Mouse (Mus musculus): ENCODE measurements around the gene Cyp2c23. TPM values are rescaled to one million over a fixed set of nuclear protein-coding genes. Genes with fewer than 3 reads are reported as not detected.

The Cyp2c23 gene
- not detected in 2 replicates for polyA plus RNA-seq (2014; fragmentation: Nextera tagmentation; extraction: Ambion mirVana)

- Histone ChIP-seq H3K36me3 (ENCODE audit: control insufficient read depth, insufficient read depth, low read length) (no peaks in the 10 kb centered on the region), H3K9ac (ENCODE audit: low read length) (no peak within 1 kb of the TSS), H3K9me3 (ENCODE audit: control insufficient read depth, low read length) (no peaks in the 10 kb centered on the region), H3K4me2 (ENCODE audit: low read length) (no peak within 1 kb of the TSS), H3K27me3 (ENCODE audit: control insufficient read depth, insufficient read depth, low read length) (no peaks in the 10 kb centered on the region), H3K27ac (replicated peaks in 1 of 2; ENCODE audit: control insufficient read depth in 1 of 2, insufficient read depth in 1 of 2, low read depth in 2 of 2, low read length in 2 of 2) (no peak within 1 kb of the TSS), H3K4me3 (ENCODE audit: control insufficient read depth in 1 of 2, insufficient read depth in 1 of 2, low read depth in 1 of 2, low read length in 2 of 2) (no peak within 1 kb of the TSS), H3K4me1 (ENCODE audit: control insufficient read depth in 2 of 2, insufficient read depth in 2 of 2, low read length in 2 of 2) (no peaks in the 10 kb centered on the region; a peak in 1 of 4 replicates)
- 56% methylated on average over 7 of the region's 8 CpGs for WGBS
- no peak for ATAC-seq (ENCODE audit: insufficient number of reproducible peaks, insufficient read depth, low FRiP score, low read depth)
Observed at GRCm38 (mm10) chr19:44028972-44029371, at the start of gene Cyp2c23. TSS of gene Cyp2c23 (minus strand) at chr19:44029208.

- no peaks in the 10 kb centered on the region for H3K9me3 ChIP-seq (ENCODE audit: control insufficient read depth, low read length)
- H3K27ac ChIP-seq (replicated peaks in 1 of 2; ENCODE audit: control insufficient read depth in 1 of 2, insufficient read depth in 1 of 2, low read depth in 2 of 2, low read length in 2 of 2): no peak overlapping the region
- H3K27me3 ChIP-seq (ENCODE audit: control insufficient read depth, insufficient read depth, low read length): no peaks in the 10 kb centered on the region
- 86% methylated on average over 4 of the region's 4 CpGs for WGBS
- H3K4me1 ChIP-seq (ENCODE audit: control insufficient read depth in 2 of 2, insufficient read depth in 2 of 2, low read length in 2 of 2): no peaks in the 10 kb centered on the region
- H3K4me2 ChIP-seq (ENCODE audit: low read length): no peak overlapping the region
- peaks cover 83% of the 10 kb centered on the region for H3K36me3 ChIP-seq (ENCODE audit: control insufficient read depth, insufficient read depth, low read length)
- no peak for ATAC-seq (ENCODE audit: insufficient number of reproducible peaks, insufficient read depth, low FRiP score, low read depth)
- no peak overlapping the region for H3K9ac ChIP-seq (ENCODE audit: low read length)
- no peak overlapping the region for H3K4me3 ChIP-seq (ENCODE audit: control insufficient read depth in 1 of 2, insufficient read depth in 1 of 2, low read depth in 1 of 2, low read length in 2 of 2)
Observed at GRCm38 (mm10) chr19:44077024-44077423, 48.0 kb upstream of the Cyp2c23 start.

GRCm38 (mm10) chr19:44076457-44076856, 47.4 kb upstream of the Cyp2c23 start:
- Histone ChIP-seq H3K4me3 (ENCODE audit: control insufficient read depth in 1 of 2, insufficient read depth in 1 of 2, low read depth in 1 of 2, low read length in 2 of 2) (no peak overlapping the region), H3K36me3 (ENCODE audit: control insufficient read depth, insufficient read depth, low read length) (peaks cover 82% of the 10 kb centered on the region), H3K9ac (ENCODE audit: low read length) (no peak overlapping the region), H3K4me1 (ENCODE audit: control insufficient read depth in 2 of 2, insufficient read depth in 2 of 2, low read length in 2 of 2) (no peaks in the 10 kb centered on the region), H3K9me3 (ENCODE audit: control insufficient read depth, low read length) (no peaks in the 10 kb centered on the region), H3K27me3 (ENCODE audit: control insufficient read depth, insufficient read depth, low read length) (no peaks in the 10 kb centered on the region), H3K4me2 (ENCODE audit: low read length) (no peak overlapping the region), H3K27ac (replicated peaks in 1 of 2; ENCODE audit: control insufficient read depth in 1 of 2, insufficient read depth in 1 of 2, low read depth in 2 of 2, low read length in 2 of 2) (no peak overlapping the region)
- 89% methylated on average over 9 of the region's 9 CpGs for WGBS
- no peak for ATAC-seq (ENCODE audit: insufficient number of reproducible peaks, insufficient read depth, low FRiP score, low read depth)

- H3K4me1 ChIP-seq (ENCODE audit: control insufficient read depth in 2 of 2, insufficient read depth in 2 of 2, low read length in 2 of 2): no peaks in the 10 kb centered on the region
- H3K9ac ChIP-seq (ENCODE audit: low read length): no peak overlapping the region
- H3K36me3 ChIP-seq (ENCODE audit: control insufficient read depth, insufficient read depth, low read length): peaks cover 70% of the 10 kb centered on the region
- H3K4me2 ChIP-seq (ENCODE audit: low read length): no peak overlapping the region
- H3K9me3 ChIP-seq (ENCODE audit: control insufficient read depth, low read length): no peaks in the 10 kb centered on the region
- no peak overlapping the region for H3K27ac ChIP-seq (replicated peaks in 1 of 2; ENCODE audit: control insufficient read depth in 1 of 2, insufficient read depth in 1 of 2, low read depth in 2 of 2, low read length in 2 of 2)
- no peak overlapping the region for H3K4me3 ChIP-seq (ENCODE audit: control insufficient read depth in 1 of 2, insufficient read depth in 1 of 2, low read depth in 1 of 2, low read length in 2 of 2)
- H3K27me3 ChIP-seq (ENCODE audit: control insufficient read depth, insufficient read depth, low read length): no peaks in the 10 kb centered on the region
- no peak for ATAC-seq (ENCODE audit: insufficient number of reproducible peaks, insufficient read depth, low FRiP score, low read depth)
- WGBS: 68% methylated on average over 11 of the region's 11 CpGs
Observed at GRCm38 (mm10) chr19:44074986-44075385, 46.0 kb upstream of the Cyp2c23 start.

- no peaks in the 10 kb centered on the region for H3K4me1 ChIP-seq (ENCODE audit: control insufficient read depth in 2 of 2, insufficient read depth in 2 of 2, low read length in 2 of 2)
- H3K27me3 ChIP-seq (ENCODE audit: control insufficient read depth, insufficient read depth, low read length): no peaks in the 10 kb centered on the region
- H3K36me3 ChIP-seq (ENCODE audit: control insufficient read depth, insufficient read depth, low read length): peaks cover 46% of the 10 kb centered on the region
- no peak overlapping the region for H3K4me2 ChIP-seq (ENCODE audit: low read length)
- H3K9me3 ChIP-seq (ENCODE audit: control insufficient read depth, low read length): no peaks in the 10 kb centered on the region
- no peak overlapping the region for H3K9ac ChIP-seq (ENCODE audit: low read length)
- H3K4me3 ChIP-seq (ENCODE audit: control insufficient read depth in 1 of 2, insufficient read depth in 1 of 2, low read depth in 1 of 2, low read length in 2 of 2): no peak overlapping the region
- WGBS: 62% methylated on average over 5 of the region's 5 CpGs
- no peak for ATAC-seq (ENCODE audit: insufficient number of reproducible peaks, insufficient read depth, low FRiP score, low read depth)
- H3K27ac ChIP-seq (replicated peaks in 1 of 2; ENCODE audit: control insufficient read depth in 1 of 2, insufficient read depth in 1 of 2, low read depth in 2 of 2, low read length in 2 of 2): no peak overlapping the region
Observed at GRCm38 (mm10) chr19:44071166-44071565, 42.2 kb upstream of the Cyp2c23 start.

- Histone ChIP-seq H3K4me2 (ENCODE audit: low read length) (peak overlapping the region; percentile 76), H3K4me1 (ENCODE audit: control insufficient read depth in 2 of 2, insufficient read depth in 2 of 2, low read length in 2 of 2) (no peaks in the 10 kb centered on the region), H3K36me3 (ENCODE audit: control insufficient read depth, insufficient read depth, low read length) (peaks cover 36% of the 10 kb centered on the region), H3K9me3 (ENCODE audit: control insufficient read depth, low read length) (no peaks in the 10 kb centered on the region), H3K27me3 (ENCODE audit: control insufficient read depth, insufficient read depth, low read length) (no peaks in the 10 kb centered on the region), H3K9ac (ENCODE audit: low read length) (peak overlapping the region; percentile 77), H3K27ac (replicated peaks in 1 of 2; ENCODE audit: control insufficient read depth in 1 of 2, insufficient read depth in 1 of 2, low read depth in 2 of 2, low read length in 2 of 2) (peak overlapping the region; percentile 9 to 33; a peak in 3 of 4 replicates), H3K4me3 (ENCODE audit: control insufficient read depth in 1 of 2, insufficient read depth in 1 of 2, low read depth in 1 of 2, low read length in 2 of 2) (peak overlapping the region; percentile 53 to 71)
- ATAC-seq (ENCODE audit: insufficient number of reproducible peaks, insufficient read depth, low FRiP score, low read depth): no peak
- 13% methylated on average over 4 of the region's 4 CpGs for WGBS
Observed at GRCm38 (mm10) chr19:44069914-44070232, 40.9 kb upstream of the Cyp2c23 start.

- no peaks in the 10 kb centered on the region for H3K9me3 ChIP-seq (ENCODE audit: control insufficient read depth, low read length)
- no peaks in the 10 kb centered on the region for H3K27me3 ChIP-seq (ENCODE audit: control insufficient read depth, insufficient read depth, low read length)
- H3K4me2 ChIP-seq (ENCODE audit: low read length): peak within 1 kb of the TSS; percentile 76
- H3K4me3 ChIP-seq (ENCODE audit: control insufficient read depth in 1 of 2, insufficient read depth in 1 of 2, low read depth in 1 of 2, low read length in 2 of 2): peak within 1 kb of the TSS; percentile 53 to 71
- peaks cover 39% of the 10 kb centered on the region for H3K36me3 ChIP-seq (ENCODE audit: control insufficient read depth, insufficient read depth, low read length)
- under 1% methylated on average over 73 of the region's 75 CpGs for WGBS
- H3K27ac ChIP-seq (replicated peaks in 1 of 2; ENCODE audit: control insufficient read depth in 1 of 2, insufficient read depth in 1 of 2, low read depth in 2 of 2, low read length in 2 of 2): peak within 1 kb of the TSS; percentile 9 to 41; a peak in 3 of 4 replicates
- peak; percentile 90 for ATAC-seq (ENCODE audit: insufficient number of reproducible peaks, insufficient read depth, low FRiP score, low read depth)
- H3K4me1 ChIP-seq (ENCODE audit: control insufficient read depth in 2 of 2, insufficient read depth in 2 of 2, low read length in 2 of 2): no peaks in the 10 kb centered on the region
- H3K9ac ChIP-seq (ENCODE audit: low read length): peak within 1 kb of the TSS; percentile 77
Observed at GRCm38 (mm10) chr19:44069121-44069913, 40.3 kb upstream of the Cyp2c23 start, which contains the start of gene Erlin1. TSS of gene Erlin1 (minus strand) at chr19:44069785.
